23 mouse cellular contexts compared by ENCODE assay signal in genomic region chr4:153118824-153119646, GRCm38 (mm10).
A peak's percentile ranks its signal among the peaks of the same experiment; 100 is the strongest.
DNase-seq lines count a peak whose midpoint lies in the region; ATAC-seq lines count a peak whose summit lies in the region.
"Had no signal": no experiment of that assay in that cellular context is flagged by ENCODE, and none has a peak within 500 bp of the region (broad histone marks: within the 10 kb centered on the region; RNA-seq: fewer than 3 reads in every experiment).

No protein-coding gene starts in this region.

- H3K4me1 ChIP-seq in kidney, embryonic 15.5 days: peaks cover 38% of the 10 kb centered on the region
- H3K4me1 ChIP-seq: embryonic facial prominence, embryonic 13.5 days; heart, embryonic 10.5 days had no signal

- DNase-seq in kidney, adult 18-20 months: peak; percentile 23
- peak; percentile 25 for DNase-seq in kidney, postnatal 14 days
- no peak for DNase-seq in gastrocnemius, adult 8-10 months (ENCODE audit: low spot score in 2 of 2)
- no peak for DNase-seq in frontal cortex, postnatal 10 days (ENCODE audit: low spot score in 2 of 2)
- DNase-seq in lung, postnatal 4 days: no peak
- no peak for DNase-seq in right cerebral cortex, postnatal 4 days
- DNase-seq: adrenal gland, postnatal 14 days; cerebellum, adult 11-12 months; cerebellum, adult 9-10 months; cerebellum, postnatal 25 days; gastrocnemius, adult 2 months; gastrocnemius, postnatal 36 days; heart, adult 11 months; heart, postnatal 10 days had no signal

- H3K27me3 ChIP-seq in kidney, embryonic 15.5 days: no peaks in the 10 kb centered on the region
- H3K27me3 ChIP-seq: CH12.LX; embryonic facial prominence, embryonic 13.5 days; hindbrain, embryonic 13.5 days; Patski had no signal

- H3K9ac ChIP-seq in kidney, embryonic 15.5 days: no peak overlapping the region
- H3K9ac ChIP-seq: embryonic facial prominence, embryonic 13.5 days; forebrain, embryonic 12.5 days; hindbrain, embryonic 13.5 days had no signal

- WGBS in kidney, embryonic 15.5 days: 35% methylated on average over 14 of the region's 14 CpGs

- no peaks in the 10 kb centered on the region for H3K9me3 ChIP-seq in kidney, embryonic 15.5 days (replicated peaks)
- H3K9me3 ChIP-seq: embryonic facial prominence, embryonic 13.5 days; forebrain, embryonic 12.5 days; hindbrain, embryonic 13.5 days had no signal

- no peaks in the 10 kb centered on the region for H3K36me3 ChIP-seq in kidney, embryonic 15.5 days
- H3K36me3 ChIP-seq: embryonic facial prominence, embryonic 13.5 days; forebrain, embryonic 12.5 days; heart, embryonic 10.5 days; hindbrain, embryonic 13.5 days had no signal

- H3K4me3 ChIP-seq in kidney, embryonic 15.5 days (replicated peaks): peak overlapping the region; percentile 21; the same call in 1 of the 2 replicates
- H3K4me3 ChIP-seq: embryonic facial prominence, embryonic 13.5 days; forebrain, embryonic 12.5 days; gastrocnemius, adult 2 months; heart, embryonic 10.5 days; hindbrain, embryonic 13.5 days had no signal

- H3K27ac ChIP-seq in kidney, embryonic 15.5 days: peak overlapping the region; percentile 87
- H3K27ac ChIP-seq: embryonic facial prominence, embryonic 13.5 days; forebrain, embryonic 12.5 days; gastrocnemius, adult 2 months; heart, embryonic 10.5 days; hindbrain, embryonic 13.5 days had no signal

- H3K4me2 ChIP-seq in kidney, embryonic 15.5 days: peak overlapping the region; percentile 47
- H3K4me2 ChIP-seq: embryonic facial prominence, embryonic 13.5 days; forebrain, embryonic 12.5 days; hindbrain, embryonic 13.5 days had no signal

- peak; percentile 87 for ATAC-seq in kidney, embryonic 15.5 days (replicated peaks; ENCODE audit: low FRiP score)
- ATAC-seq: activated CD4-positive, CD25-positive, alpha-beta regulatory T cell, adult 4 months; forebrain, embryonic 16.5 days; Patski had no signal

Comparison
In these comparisons a context has a peak if more than half of its experiments do, and no peak if none do; other contexts are left out.
1. DNase-seq: peak in kidney, adult 18-20 months (single experiment) and kidney, postnatal 14 days (single experiment); none in gastrocnemius, adult 8-10 months (0 of 2), frontal cortex, postnatal 10 days (0 of 2), lung, postnatal 4 days (0 of 2) and right cerebral cortex, postnatal 4 days (single experiment).